Mouse (Mus musculus): Measurements from ENCODE around the gene Sec16a. TPM values are rescaled to one million over a fixed set of nuclear protein-coding genes. Genes with fewer than 3 reads are reported as not detected.

Sec16a gene
- polyA plus RNA-seq (2016; fragmentation: Nextera tagmentation; extraction: Ambion mirVana): 24.7 and 26.4 TPM in 2 replicates

DNA sequence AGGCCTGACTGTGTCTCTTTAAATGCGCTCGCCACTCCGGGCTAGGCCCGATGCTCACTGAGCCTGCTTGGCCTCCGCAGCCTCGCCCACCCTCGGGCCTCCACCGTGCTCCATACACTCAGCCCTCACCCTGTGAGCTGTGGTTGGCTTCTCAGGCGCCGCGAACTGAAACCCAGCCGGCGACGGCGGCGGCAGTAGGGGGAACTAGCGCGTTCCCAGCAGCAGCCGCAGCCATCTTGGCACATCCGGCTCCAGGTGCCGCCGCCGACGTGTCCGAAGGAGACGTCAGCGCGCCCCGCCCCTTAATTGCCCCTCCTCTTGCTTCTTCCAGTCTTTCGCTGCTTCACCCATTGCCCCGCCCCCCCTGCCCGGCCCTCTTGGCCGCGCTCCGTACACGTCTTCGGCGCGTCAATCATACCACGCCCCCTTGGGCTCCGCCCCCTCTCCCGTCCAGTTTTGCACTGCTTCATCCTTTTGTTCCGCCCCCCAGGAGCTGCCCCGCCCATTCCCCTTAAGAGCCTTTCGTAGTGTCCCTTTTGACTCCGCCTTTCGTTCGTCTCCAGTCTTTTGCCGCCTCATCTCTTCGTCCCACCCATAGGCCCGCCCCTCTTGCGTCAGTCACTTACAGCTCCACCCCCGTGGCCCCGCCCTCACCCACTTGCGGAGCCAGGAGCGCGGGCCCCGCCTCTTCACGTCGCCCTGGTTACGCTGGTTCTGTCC, at the start of gene Sec16a:
Gene Sec16a (minus strand): TSS at position 271 of the 720 bp plus-strand sequence.
- DNase-seq (ENCODE audit: low spot score): peak; percentile 100
- Histone ChIP-seq H3K4me3 (peak within 1 kb of the TSS; percentile 85), H3K27ac (peak within 1 kb of the TSS; percentile 96), H3K9me3 (no peaks in the 10 kb centered on the region), H3K36me3 (peaks cover 18% of the 10 kb centered on the region), H3K4me1 (peaks cover 50% of the 10 kb centered on the region), H3K27me3 (ENCODE audit: insufficient read depth, poor library complexity, severe bottlenecking) (no peaks in the 10 kb centered on the region)
- under 1% methylated on average over 60 of the region's 61 CpGs for WGBS

DNA sequence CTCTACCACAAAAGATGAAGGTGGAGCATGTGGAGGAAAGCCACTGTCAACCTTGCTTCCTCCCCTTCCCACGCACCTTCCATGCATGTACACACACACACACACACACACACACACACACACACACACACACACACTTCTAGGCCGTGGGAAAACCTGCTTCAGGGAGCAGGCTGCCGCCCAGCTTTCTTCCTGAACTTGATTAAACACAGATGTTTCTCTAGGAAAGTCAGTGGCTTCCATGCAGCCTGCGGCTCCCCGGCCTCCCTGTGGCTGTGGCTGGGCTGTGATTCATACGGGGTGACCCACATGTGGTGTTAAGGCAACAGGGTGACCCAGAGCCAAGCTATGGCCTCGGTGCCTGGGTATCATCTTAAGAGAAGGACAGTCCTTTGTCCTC, 49.4 kb upstream of the Sec16a start:
- Histone ChIP-seq H3K27me3 (ENCODE audit: insufficient read depth, poor library complexity, severe bottlenecking) (peaks cover under 1% of the 10 kb centered on the region; the same call in 1 of the 2 replicates), H3K36me3 (no peaks in the 10 kb centered on the region), H3K4me1 (peaks cover 80% of the 10 kb centered on the region), H3K27ac (peak overlapping the region; percentile 81), H3K9me3 (no peaks in the 10 kb centered on the region), H3K4me3 (peak overlapping the region; percentile 22)
- no peak for DNase-seq (ENCODE audit: low spot score)
- 35% methylated on average over 7 of the region's 7 CpGs for WGBS

DNA sequence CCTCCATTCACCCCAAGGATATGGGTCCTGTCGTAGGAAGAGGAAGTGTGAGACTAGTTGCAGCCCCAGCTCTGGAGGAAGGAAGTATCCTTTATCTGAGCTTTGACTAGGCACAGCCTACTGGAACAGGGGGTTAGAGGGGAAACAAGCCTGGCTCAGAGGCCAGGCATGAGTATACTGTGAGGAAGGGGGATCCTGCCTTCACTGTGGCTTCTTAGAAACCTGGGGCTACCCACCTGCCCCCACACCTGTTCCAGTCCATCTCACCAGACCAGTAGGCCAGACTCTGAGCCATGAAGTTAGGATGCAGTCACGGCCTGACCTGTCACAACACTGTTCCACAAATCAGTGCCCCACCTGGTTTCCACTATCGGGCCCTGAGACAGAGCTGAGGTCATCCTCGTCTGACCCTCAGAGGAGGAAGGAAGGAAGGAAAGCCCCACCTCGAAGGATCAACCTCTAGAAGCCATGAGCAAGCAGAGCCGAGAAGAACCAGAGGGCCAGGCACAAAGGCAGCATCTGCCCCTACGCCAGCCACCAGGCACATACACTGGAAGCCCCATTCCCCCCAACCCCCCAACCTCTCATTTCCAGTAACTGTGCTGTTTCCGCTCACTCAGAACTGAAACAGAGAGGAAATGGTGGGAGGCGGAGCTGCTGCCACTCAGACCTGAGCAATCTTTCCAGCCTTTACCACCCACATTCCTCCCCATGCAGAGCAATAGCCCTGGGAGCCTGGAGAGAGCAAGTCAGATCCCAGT, 48.2 kb upstream of the Sec16a start:
- WGBS: 32% methylated on average over 9 of the region's 9 CpGs
- no peak for DNase-seq (ENCODE audit: low spot score)
- H3K9me3 ChIP-seq: no peaks in the 10 kb centered on the region
- H3K4me1 ChIP-seq: peaks cover 92% of the 10 kb centered on the region
- no peaks in the 10 kb centered on the region for H3K36me3 ChIP-seq
- peak overlapping the region; percentile 9; the same call in 1 of the 2 replicates for H3K4me3 ChIP-seq
- peaks cover under 1% of the 10 kb centered on the region; the same call in 1 of the 2 replicates for H3K27me3 ChIP-seq (ENCODE audit: insufficient read depth, poor library complexity, severe bottlenecking)
- H3K27ac ChIP-seq: peak overlapping the region; percentile 81

DNA sequence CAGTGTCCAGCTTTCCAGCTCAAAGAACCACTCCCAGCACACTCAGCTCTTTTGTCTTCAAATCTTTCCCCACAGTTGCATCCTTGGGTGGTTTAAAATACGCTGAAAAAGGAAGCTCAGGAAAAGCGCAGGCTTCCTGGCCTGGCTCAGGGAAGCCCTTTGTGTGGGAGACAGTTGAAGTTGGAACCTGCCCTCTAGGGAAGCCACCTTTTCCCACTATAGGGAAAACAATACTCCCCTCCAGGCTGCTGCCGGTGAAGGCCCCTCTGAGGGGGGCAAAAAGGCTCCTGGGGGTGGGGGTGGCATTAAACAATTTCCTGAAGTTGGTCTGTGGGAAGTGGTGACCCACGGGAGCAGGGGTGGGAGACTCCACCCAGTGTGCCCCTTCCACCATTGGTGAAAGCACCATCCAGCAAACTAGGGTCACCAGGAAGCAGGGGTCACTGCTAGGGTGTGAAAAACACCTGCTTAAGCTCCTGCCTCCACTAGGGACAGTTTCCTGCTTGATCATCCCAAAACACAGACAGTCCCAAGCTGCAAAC, 45.8 kb upstream of the Sec16a start:
- WGBS: 50% methylated on average over 4 of the region's 4 CpGs
- DNase-seq (ENCODE audit: low spot score): no peak

DNA sequence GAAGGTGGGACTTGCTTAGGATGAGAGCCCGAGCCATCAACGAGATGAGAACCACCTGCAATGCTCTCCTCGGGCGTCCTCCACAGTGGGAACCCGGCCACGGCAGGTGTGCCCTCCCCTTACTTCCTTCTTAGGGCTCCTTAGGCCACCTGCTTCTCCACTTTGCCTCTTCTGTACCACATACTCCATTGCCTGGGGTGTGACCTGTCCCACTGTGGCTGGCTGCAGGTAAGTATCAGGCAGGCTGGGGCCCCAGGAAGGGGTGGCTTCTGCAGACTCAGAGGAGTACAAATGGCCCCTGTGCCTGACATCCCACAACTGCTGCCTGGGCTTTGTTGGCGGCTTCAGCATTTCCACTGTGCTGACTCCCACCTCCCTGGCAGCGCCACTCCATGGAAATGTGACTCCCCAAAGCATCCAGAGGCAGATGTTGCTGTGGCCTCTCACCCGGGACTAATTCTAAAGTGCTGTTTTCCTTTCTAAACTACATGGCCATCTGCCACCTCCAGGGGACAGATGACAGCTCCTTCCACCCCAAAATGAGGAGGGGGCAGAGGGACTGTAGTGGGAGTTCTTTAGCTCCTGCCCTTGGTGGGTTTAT, 43.6 kb upstream of the Sec16a start:
- DNase-seq (ENCODE audit: low spot score): no peak
- Histone ChIP-seq H3K4me1 (peaks cover 91% of the 10 kb centered on the region), H3K27me3 (ENCODE audit: insufficient read depth, poor library complexity, severe bottlenecking) (peaks cover 8% of the 10 kb centered on the region), H3K27ac (peak overlapping the region; percentile 59; the same call in 1 of the 2 replicates), H3K36me3 (peaks cover 13% of the 10 kb centered on the region; the same call in 1 of the 2 replicates), H3K4me3 (no peak overlapping the region), H3K9me3 (no peaks in the 10 kb centered on the region)
- 51% methylated on average over 9 of the region's 9 CpGs for WGBS

More for the DNA sequence above, 45.8 kb upstream of the Sec16a start:
- H3K4me3 ChIP-seq: no peak overlapping the region
- H3K4me1 ChIP-seq: peaks cover 99% of the 10 kb centered on the region
- no peaks in the 10 kb centered on the region; the same call in 1 of the 2 replicates for H3K36me3 ChIP-seq
- H3K27ac ChIP-seq: peak overlapping the region; percentile 63
- H3K27me3 ChIP-seq (ENCODE audit: insufficient read depth, poor library complexity, severe bottlenecking): peaks cover 8% of the 10 kb centered on the region
- H3K9me3 ChIP-seq: no peaks in the 10 kb centered on the region

DNA sequence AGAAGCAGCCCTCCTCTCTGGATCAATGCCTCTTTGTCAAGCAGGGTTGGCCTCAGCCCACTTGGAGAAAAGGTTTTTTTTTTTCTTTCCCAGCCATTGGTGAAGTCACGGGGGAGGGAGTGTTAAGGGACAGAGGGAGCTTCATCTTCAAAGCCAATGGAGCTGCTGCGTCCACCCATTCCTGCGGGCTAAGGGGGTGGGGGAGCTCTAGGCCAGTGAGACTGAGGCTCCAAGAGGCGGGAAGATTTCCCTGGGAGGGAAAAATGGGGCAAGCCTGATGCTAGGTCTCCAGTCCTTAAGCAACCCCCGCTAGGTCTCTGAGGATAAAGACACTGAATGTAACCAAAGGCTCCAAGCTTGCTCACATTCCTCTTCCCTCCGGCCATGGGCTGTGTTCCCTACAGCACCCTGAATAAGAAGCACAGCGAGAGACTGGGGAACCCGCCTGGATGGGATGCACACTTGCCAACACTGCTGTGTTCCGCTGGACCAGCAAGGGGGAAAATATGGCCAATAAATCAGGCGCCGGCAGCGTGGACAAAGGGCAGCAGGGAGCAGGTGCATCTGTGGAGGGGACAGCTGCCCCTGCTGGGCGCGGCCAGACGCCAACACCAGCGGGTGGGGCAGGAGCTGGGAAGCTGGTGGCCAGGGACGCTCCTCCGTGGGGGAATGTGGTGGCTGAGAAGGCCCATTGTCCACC, 42.5 kb upstream of the Sec16a start:
- H3K4me3 ChIP-seq: peak overlapping the region; percentile 12
- peaks cover 8% of the 10 kb centered on the region; the same call in 1 of the 2 replicates for H3K27me3 ChIP-seq (ENCODE audit: insufficient read depth, poor library complexity, severe bottlenecking)
- WGBS: 45% methylated on average over 18 of the region's 18 CpGs
- peak overlapping the region; percentile 67 for H3K27ac ChIP-seq
- DNase-seq (ENCODE audit: low spot score): no peak
- H3K4me1 ChIP-seq: peaks cover 91% of the 10 kb centered on the region
- no peaks in the 10 kb centered on the region for H3K9me3 ChIP-seq
- peaks cover 15% of the 10 kb centered on the region; the same call in 1 of the 2 replicates for H3K36me3 ChIP-seq

DNA sequence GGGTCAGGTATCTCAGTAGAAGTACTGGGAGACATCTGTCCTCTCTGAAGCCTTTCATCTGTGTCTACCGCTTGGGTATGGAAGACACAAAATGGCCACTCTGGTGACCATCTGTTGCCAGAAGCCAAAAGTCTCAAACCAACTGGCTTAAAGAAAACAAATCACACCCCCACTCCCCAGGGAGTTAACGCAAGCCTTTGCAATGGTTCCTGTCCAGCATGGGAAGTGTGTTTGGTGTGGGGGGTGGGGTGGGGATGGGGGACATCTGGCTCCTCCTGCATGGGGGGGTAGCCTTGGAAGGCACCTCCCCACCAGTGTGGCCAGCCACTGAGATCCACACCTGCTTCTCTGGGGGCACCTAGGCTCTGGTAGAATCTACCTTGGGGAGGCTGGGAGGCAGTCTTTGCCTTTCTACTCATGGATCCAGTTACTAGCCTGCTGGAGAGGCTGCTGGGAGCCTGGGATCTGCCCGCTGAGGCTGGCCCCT, 41.9 kb upstream of the Sec16a start:
- peak overlapping the region; percentile 67; the same call in 1 of the 2 replicates for H3K27ac ChIP-seq
- 32% methylated on average over 3 of the region's 3 CpGs for WGBS
- DNase-seq (ENCODE audit: low spot score): no peak
- H3K9me3 ChIP-seq: no peaks in the 10 kb centered on the region
- peaks cover 21% of the 10 kb centered on the region; the same call in 1 of the 2 replicates for H3K36me3 ChIP-seq
- peaks cover 91% of the 10 kb centered on the region for H3K4me1 ChIP-seq
- peaks cover 8% of the 10 kb centered on the region; the same call in 1 of the 2 replicates for H3K27me3 ChIP-seq (ENCODE audit: insufficient read depth, poor library complexity, severe bottlenecking)
- H3K4me3 ChIP-seq: no peak overlapping the region; the same call in 1 of the 2 replicates

DNA sequence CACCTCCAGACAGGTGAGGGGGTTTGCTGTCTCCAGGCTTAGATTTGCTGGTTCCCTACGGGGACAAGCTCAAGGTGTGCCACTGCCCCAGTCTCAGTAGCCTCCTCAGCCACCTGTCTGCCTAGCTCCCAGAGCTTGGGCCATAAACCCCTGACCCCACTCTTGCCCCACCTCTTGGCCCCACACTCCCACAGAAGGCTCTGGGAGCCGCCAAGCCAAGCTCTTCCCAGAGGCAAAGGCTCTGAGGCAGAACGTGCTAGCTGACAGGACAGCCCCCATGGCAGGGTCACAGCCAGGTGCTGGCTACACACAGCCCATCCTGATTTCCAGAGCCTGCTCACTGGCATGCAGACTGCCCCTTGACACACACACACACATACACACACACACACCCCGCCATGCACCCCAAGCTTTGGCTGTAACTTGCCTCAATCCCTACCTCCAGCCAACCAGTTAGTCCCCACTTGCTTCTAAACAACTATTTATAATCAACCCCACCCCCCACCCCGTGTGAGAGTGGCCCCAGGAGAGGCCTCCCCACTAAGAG, 41.3 kb upstream of the Sec16a start:
- WGBS: 23% methylated on average over 5 of the region's 5 CpGs
- Histone ChIP-seq H3K9me3 (no peaks in the 10 kb centered on the region), H3K4me3 (no peak overlapping the region), H3K36me3 (peaks cover 26% of the 10 kb centered on the region; the same call in 1 of the 2 replicates), H3K4me1 (peaks cover 85% of the 10 kb centered on the region), H3K27me3 (ENCODE audit: insufficient read depth, poor library complexity, severe bottlenecking) (peaks cover 8% of the 10 kb centered on the region; the same call in 1 of the 2 replicates), H3K27ac (peak overlapping the region; percentile 67; the same call in 1 of the 2 replicates)
- no peak for DNase-seq (ENCODE audit: low spot score)

DNA sequence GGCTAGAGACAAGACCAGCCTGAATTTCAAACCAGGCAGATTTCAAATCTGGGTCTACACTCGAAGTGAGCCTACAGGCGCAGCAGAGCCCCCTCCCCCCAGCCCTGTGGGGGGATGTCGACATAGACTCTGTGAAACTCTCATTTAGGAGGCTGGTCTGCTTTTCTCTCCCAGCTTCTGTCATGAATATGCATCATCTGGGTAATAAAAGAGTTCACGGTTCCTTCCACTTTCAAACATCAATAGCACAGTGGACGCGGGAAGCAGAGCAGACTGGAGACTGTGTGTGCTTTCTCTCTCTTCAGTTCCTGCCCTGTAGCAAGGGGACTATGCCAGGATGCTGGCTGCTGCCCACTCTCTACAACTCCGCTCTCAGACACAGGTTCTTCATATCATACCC, 40.7 kb upstream of the Sec16a start:
- Histone ChIP-seq H3K9me3 (no peaks in the 10 kb centered on the region), H3K36me3 (peaks cover 32% of the 10 kb centered on the region), H3K27me3 (ENCODE audit: insufficient read depth, poor library complexity, severe bottlenecking) (peaks cover 8% of the 10 kb centered on the region; the same call in 1 of the 2 replicates), H3K4me1 (peaks cover 79% of the 10 kb centered on the region), H3K4me3 (no peak overlapping the region), H3K27ac (peak overlapping the region; percentile 67; the same call in 1 of the 2 replicates)
- WGBS: 57% methylated on average over 7 of the region's 7 CpGs
- DNase-seq (ENCODE audit: low spot score): no peak

DNA sequence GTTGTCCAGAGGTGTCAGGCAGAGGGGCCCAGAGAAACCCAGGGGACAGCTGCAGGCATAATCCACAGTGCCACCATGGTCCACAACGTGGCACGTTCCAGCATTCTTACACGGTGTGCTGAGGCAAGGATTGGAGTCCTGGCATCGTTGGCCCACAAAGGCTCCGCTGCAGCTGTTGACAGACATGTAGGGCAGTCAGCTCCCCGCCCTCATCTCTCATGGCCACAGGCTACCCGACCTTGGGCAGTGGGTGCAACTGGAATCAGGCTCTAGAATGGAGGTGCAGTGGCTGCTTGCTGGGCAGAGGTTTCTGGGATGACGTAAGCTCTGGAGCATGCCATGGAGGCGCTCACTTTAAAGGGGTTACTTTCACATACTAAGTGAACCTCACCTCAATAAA, 40.3 kb upstream of the Sec16a start:
- H3K4me1 ChIP-seq: peaks cover 75% of the 10 kb centered on the region
- H3K4me3 ChIP-seq: no peak overlapping the region
- no peak for DNase-seq (ENCODE audit: low spot score)
- H3K9me3 ChIP-seq: no peaks in the 10 kb centered on the region
- 80% methylated on average over 9 of the region's 9 CpGs for WGBS
- peak overlapping the region; percentile 17; the same call in 1 of the 2 replicates for H3K27ac ChIP-seq
- peaks cover 35% of the 10 kb centered on the region for H3K36me3 ChIP-seq
- peaks cover 8% of the 10 kb centered on the region; the same call in 1 of the 2 replicates for H3K27me3 ChIP-seq (ENCODE audit: insufficient read depth, poor library complexity, severe bottlenecking)

DNA sequence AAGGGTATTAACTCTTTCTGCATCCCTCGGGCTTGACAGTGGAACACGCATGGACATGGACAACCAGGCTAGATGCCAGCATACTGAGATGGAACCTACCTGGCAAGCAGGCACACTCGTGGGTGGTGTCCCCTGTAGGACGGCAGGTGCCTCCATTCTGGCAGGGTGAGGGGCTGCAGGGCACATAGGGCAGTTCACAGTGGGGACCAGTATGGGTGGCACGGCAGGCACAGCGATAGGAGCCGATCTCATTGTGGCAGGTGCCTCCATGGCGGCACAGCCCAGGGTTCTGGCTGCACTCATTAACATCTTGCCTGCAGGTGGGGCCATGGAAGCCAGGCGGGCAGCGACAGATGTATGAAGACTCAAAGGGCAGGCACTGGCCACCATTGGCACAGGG, 39.2 kb upstream of the Sec16a start:
- Histone ChIP-seq H3K27ac (no peak overlapping the region), H3K27me3 (ENCODE audit: insufficient read depth, poor library complexity, severe bottlenecking) (peaks cover 8% of the 10 kb centered on the region; the same call in 1 of the 2 replicates)

More for the DNA sequence above, 39.2 kb upstream of the Sec16a start:
- H3K9me3 ChIP-seq: no peaks in the 10 kb centered on the region
- peaks cover 45% of the 10 kb centered on the region for H3K36me3 ChIP-seq
- WGBS: 86% methylated on average over 10 of the region's 10 CpGs
- DNase-seq (ENCODE audit: low spot score): no peak
- peaks cover 67% of the 10 kb centered on the region for H3K4me1 ChIP-seq
- H3K4me3 ChIP-seq: no peak overlapping the region
